Mouse (Mus musculus) urinary bladder, adult 2 months (tissue): Measurements from ENCODE around the gene Stard8. TPM values are rescaled to one million over a fixed set of nuclear protein-coding genes. Genes with fewer than 3 reads are reported as not detected.

Experiments
- polyA plus RNA-seq: library from polyadenylated mRNA; depleted of rRNA; stranded (reverse); fragments of >200 nt; gene quantifications from 2 replicates; pipeline ENCODE4 v1.2.3, GENCODE M21; 2012; rRNA removed

Gene Stard8
- polyA plus RNA-seq, 1 experiment, result 15.7 TPM

Other genes starting within 250 kb of the Stard8 start
- 10.7 and 11.6 TPM in 2 replicates for gene Ophn1, start 112.2 kb upstream of the Stard8 start, polyA plus RNA-seq
- gene Yipf6, start 66.9 kb upstream of the Stard8 start, polyA plus RNA-seq, result 27.2 and 31.5 TPM in 2 replicates
- gene Efnb1, start 132.9 kb downstream of the Stard8 start, polyA plus RNA-seq, result 22.2 and 23.2 TPM in 2 replicates